ENCODE assay signal across 14 mouse cellular contexts in the genomic region with DNA sequence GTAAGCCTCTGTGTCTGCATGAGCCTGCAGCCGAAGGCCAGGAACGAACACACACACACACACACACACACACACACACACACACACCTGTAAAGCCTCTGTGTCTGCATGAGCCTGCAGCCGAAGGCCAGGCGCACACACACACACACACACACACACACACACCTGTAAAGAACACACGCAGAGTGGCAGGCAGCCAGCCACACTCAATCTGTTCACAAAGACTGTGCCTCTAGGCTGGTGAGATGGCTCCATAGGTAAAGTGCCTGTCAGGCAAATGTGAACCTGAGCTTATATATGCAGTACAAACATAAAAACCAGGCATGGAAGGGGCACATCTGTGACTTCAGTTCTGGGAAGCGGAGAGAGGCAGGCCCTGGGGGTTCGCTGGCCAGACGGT. TPM values are rescaled to one million over a fixed set of nuclear protein-coding genes. Genes with fewer than 3 reads are reported as not detected.
DNase-seq lines count a peak whose midpoint lies in the region; ATAC-seq and TF ChIP-seq lines count a peak whose summit lies in the region.
"Had no signal": no experiment of that assay in that cellular context is flagged by ENCODE, and none has a peak within 500 bp of the region (broad histone marks: within the 10 kb centered on the region; RNA-seq: fewer than 3 reads in every experiment).

No protein-coding gene starts in this region.

- peaks cover 40% of the 10 kb centered on the region for H3K4me1 ChIP-seq in hindbrain, embryonic 12.5 days
- H3K4me1 ChIP-seq in hindbrain, embryonic 10.5 days (replicated peaks): peaks cover 49% of the 10 kb centered on the region
- H3K4me1 ChIP-seq in hindbrain, postnatal 0 days (ENCODE audit: insufficient read depth, low read length): peaks cover 4% of the 10 kb centered on the region
- peaks cover 14% of the 10 kb centered on the region; the same call in 1 of the 2 replicates for H3K4me1 ChIP-seq in kidney, embryonic 14.5 days (ENCODE audit: control insufficient read depth, insufficient read depth, low read length)

- DNase-seq in hindbrain, embryonic 10.5 days (ENCODE audit: low spot score): no peak
- peak; percentile 55 for DNase-seq in brain, embryonic 14.5 days (ENCODE audit: low read depth)
- peak; percentile 66 for DNase-seq in cerebellum, adult 9-11 months
- DNase-seq in hindbrain, postnatal 0 days (ENCODE audit: low spot score): peak; percentile 67
- no peak for DNase-seq in kidney, postnatal 4 days
- DNase-seq: adrenal gland, postnatal 14 days; heart, adult 11 months; layer of hippocampus, adult 9-11 months had no signal

- no peak overlapping the region for H3K4me2 ChIP-seq in hindbrain, embryonic 12.5 days (replicated peaks)
- no peak overlapping the region for H3K4me2 ChIP-seq in hindbrain, postnatal 0 days (ENCODE audit: low read depth, low read length)
- H3K4me2 ChIP-seq in kidney, embryonic 14.5 days (replicated peaks; ENCODE audit: low read depth, low read length): no peak overlapping the region
- H3K4me2 ChIP-seq: liver, embryonic 12.5 days had no signal

- ATAC-seq in hindbrain, embryonic 12.5 days (ENCODE audit: low FRiP score): no peak
- peak; percentile 41; the same call in 1 of the 2 replicates for ATAC-seq in hindbrain, postnatal 0 days
- no peak for ATAC-seq in kidney, embryonic 14.5 days (ENCODE audit: low FRiP score, low TSS enrichment)
- ATAC-seq: liver, embryonic 12.5 days had no signal

- H3K36me3 ChIP-seq in hindbrain, embryonic 12.5 days: no peaks in the 10 kb centered on the region
- H3K36me3 ChIP-seq in hindbrain, embryonic 10.5 days: peaks cover 7% of the 10 kb centered on the region
- no peaks in the 10 kb centered on the region for H3K36me3 ChIP-seq in hindbrain, postnatal 0 days (ENCODE audit: insufficient read depth, low read length)
- H3K36me3 ChIP-seq in kidney, embryonic 14.5 days (ENCODE audit: control insufficient read depth, insufficient read depth, low read length): 0 out of 2 replicates have a peak, but pooled peaks cover 3% of the 10 kb centered on the region

- no peak for TF ChIP-seq CTCF in brain, embryonic 14.5 days (IDR thresholded peaks at IDR 0.05; ENCODE audit: borderline replicate concordance, extremely low read depth, insufficient read depth, insufficient read length)
- TF ChIP-seq CTCF in hindbrain, postnatal 0 days (IDR thresholded peaks at IDR 0.05; ENCODE audit: low read depth): no peak

- no peaks in the 10 kb centered on the region for H3K27me3 ChIP-seq in hindbrain, embryonic 12.5 days
- H3K27me3 ChIP-seq in hindbrain, embryonic 10.5 days (ENCODE audit: insufficient read depth, poor library complexity, severe bottlenecking): no peaks in the 10 kb centered on the region
- H3K27me3 ChIP-seq in hindbrain, postnatal 0 days (ENCODE audit: insufficient read depth, low read length): no peaks in the 10 kb centered on the region
- H3K27me3 ChIP-seq in kidney, embryonic 14.5 days (ENCODE audit: control insufficient read depth, insufficient read depth, low read length): no peaks in the 10 kb centered on the region
- H3K27me3 ChIP-seq: liver, embryonic 12.5 days had no signal

- no peak overlapping the region for H3K4me3 ChIP-seq in hindbrain, embryonic 12.5 days
- no peak overlapping the region for H3K4me3 ChIP-seq in hindbrain, embryonic 10.5 days
- H3K4me3 ChIP-seq in hindbrain, postnatal 0 days (ENCODE audit: low read length): no peak overlapping the region
- no peak overlapping the region for H3K4me3 ChIP-seq in kidney, embryonic 14.5 days (ENCODE audit: low read length)
- H3K4me3 ChIP-seq: liver, embryonic 12.5 days had no signal

- no peaks in the 10 kb centered on the region for H3K9me3 ChIP-seq in hindbrain, embryonic 12.5 days (replicated peaks)
- no peaks in the 10 kb centered on the region for H3K9me3 ChIP-seq in hindbrain, embryonic 10.5 days
- H3K9me3 ChIP-seq in hindbrain, postnatal 0 days (ENCODE audit: low read length): no peaks in the 10 kb centered on the region
- H3K9me3 ChIP-seq in kidney, embryonic 14.5 days (ENCODE audit: control insufficient read depth, low read length): no peaks in the 10 kb centered on the region
- H3K9me3 ChIP-seq: G1E; liver, embryonic 12.5 days had no signal

- 0 out of 2 replicates have a peak overlapping the region, but pooled peaks have one; percentile 18 for H3K9ac ChIP-seq in hindbrain, embryonic 12.5 days
- no peak overlapping the region for H3K9ac ChIP-seq in hindbrain, postnatal 0 days (replicated peaks; ENCODE audit: low read length)
- no peak overlapping the region for H3K9ac ChIP-seq in kidney, embryonic 14.5 days (ENCODE audit: low read depth, low read length)
- H3K9ac ChIP-seq: liver, embryonic 12.5 days had no signal

- H3K27ac ChIP-seq in hindbrain, embryonic 12.5 days: 0 out of 2 replicates have a peak overlapping the region, but pooled peaks have one; percentile 23
- no peak overlapping the region for H3K27ac ChIP-seq in hindbrain, embryonic 10.5 days
- H3K27ac ChIP-seq in hindbrain, postnatal 0 days: peak overlapping the region; percentile 41; the same call in 1 of the 2 replicates
- no peak overlapping the region for H3K27ac ChIP-seq in kidney, embryonic 14.5 days (ENCODE audit: low read depth, low read length)
- H3K27ac ChIP-seq: kidney, postnatal 0 days; liver, embryonic 12.5 days; stomach, postnatal 0 days had no signal

- no peak for TF ChIP-seq POLR2A in brain, embryonic 14.5 days (IDR thresholded peaks at IDR 0.05; ENCODE audit: borderline replicate concordance, extremely low read depth, insufficient read depth, insufficient read length, poor library complexity, severe bottlenecking)

- 87% methylated on average over 8 of the region's 8 CpGs for WGBS in hindbrain, embryonic 12.5 days
- 91% methylated on average over 8 of the region's 8 CpGs for WGBS in hindbrain, embryonic 10.5 days
- WGBS in hindbrain, postnatal 0 days: 56% methylated on average over 8 of the region's 8 CpGs
- WGBS in kidney, embryonic 14.5 days: 90% methylated on average over 8 of the region's 8 CpGs

RNA-seq across cellular contexts. Expression of gene Phf2, which starts 20.1 kb away (rescaled TPM):
- polyA plus RNA-seq in hindbrain, embryonic 12.5 days (2016; fragmentation: Nextera tagmentation; extraction: Ambion mirVana): 10.7 and 11.3 TPM in 2 replicates
- 6.9 and 8.7 TPM in 2 replicates for polyA plus RNA-seq in hindbrain, embryonic 10.5 days (2016; fragmentation: Nextera tagmentation; extraction: Ambion mirVana)
- polyA plus RNA-seq in brain, embryonic 14.5 days (2012; rRNA removed): 23.6 and 43.3 TPM in 2 replicates
- 24.2 and 25.0 TPM in 2 replicates for total RNA-seq in hindbrain, postnatal 0 days (2014; rRNA removed)
- 4.7 and 4.8 TPM in 2 replicates for polyA plus RNA-seq in hindbrain, postnatal 0 days (2015; fragmentation: Nextera tagmentation; extraction: Ambion mirVana)
- 9.9 and 11.8 TPM in 2 replicates for polyA plus RNA-seq in kidney, embryonic 14.5 days (2014; fragmentation: Nextera tagmentation; extraction: Ambion mirVana)

Comparison
In these comparisons a context has a peak if more than half of its experiments do, and no peak if none do; other contexts are left out.
1. H3K27ac ChIP-seq: peak in hindbrain, embryonic 12.5 days (single experiment) and hindbrain, postnatal 0 days (single experiment); none in hindbrain, embryonic 10.5 days (single experiment) and kidney, embryonic 14.5 days (single experiment).
2. DNase-seq: peak in brain, embryonic 14.5 days (single experiment), cerebellum, adult 9-11 months (single experiment) and hindbrain, postnatal 0 days (single experiment); none in hindbrain, embryonic 10.5 days (single experiment) and kidney, postnatal 4 days (0 of 2).